Mouse (Mus musculus): ENCODE data around the gene Bfsp2. TPM values are rescaled to one million over a fixed set of nuclear protein-coding genes. Genes with fewer than 3 reads are reported as not detected.

Gene Bfsp2
- polyA plus RNA-seq (2014; fragmentation: Illumina TruSeq; extraction: RNeasy Lipid Tissue Mini Kit (QIAGEN cat#74804); ENCODE audit: low read depth, low replicate concordance), result not detected

DNA sequence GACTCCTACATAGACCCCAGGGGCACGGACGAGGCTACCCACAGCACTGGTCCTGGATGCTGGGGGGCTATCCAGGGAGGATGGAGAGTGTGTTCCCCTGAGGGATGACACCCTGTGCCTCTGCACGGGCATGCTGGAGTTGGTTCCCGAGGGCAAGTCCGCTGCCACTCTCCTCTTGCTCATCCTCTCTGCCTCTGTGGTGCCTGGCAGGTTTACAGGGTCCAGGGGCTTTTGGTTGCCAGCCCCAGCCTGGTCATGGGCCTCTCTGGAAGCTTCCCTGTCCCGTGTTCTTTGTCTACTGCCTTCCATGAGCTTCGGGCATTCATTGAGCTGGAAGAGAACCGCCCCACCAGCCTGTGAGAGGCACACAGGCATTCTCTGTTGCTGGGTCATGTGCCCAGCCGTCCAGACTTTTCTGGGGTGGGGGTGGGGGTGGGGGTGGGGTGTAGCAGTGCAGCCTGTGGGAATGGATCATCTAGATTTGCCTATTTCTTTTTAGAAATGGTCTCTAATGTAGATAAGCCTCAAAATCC is at the start of gene Bfsp2:
Bfsp2 (minus strand) TSS at position 377 of the 533 bp plus-strand sequence.

Other genes with a start within 250 kb of the Bfsp2 start
- 80.1 TPM for gene Trf, start 250.0 kb downstream of the Bfsp2 start, polyA plus RNA-seq (2014; fragmentation: Illumina TruSeq; extraction: RNeasy Lipid Tissue Mini Kit (QIAGEN cat#74804); ENCODE audit: low read depth, low replicate concordance)
- gene 1300017J02Rik, start 175.3 kb downstream of the Bfsp2 start, polyA plus RNA-seq (2014; fragmentation: Illumina TruSeq; extraction: RNeasy Lipid Tissue Mini Kit (QIAGEN cat#74804); ENCODE audit: low read depth, low replicate concordance), result 0.28 TPM
- 14.4 TPM for gene Topbp1, start 175.2 kb downstream of the Bfsp2 start, polyA plus RNA-seq (2014; fragmentation: Illumina TruSeq; extraction: RNeasy Lipid Tissue Mini Kit (QIAGEN cat#74804); ENCODE audit: low read depth, low replicate concordance)
- gene Cdv3, start 114.6 kb downstream of the Bfsp2 start, polyA plus RNA-seq (2014; fragmentation: Illumina TruSeq; extraction: RNeasy Lipid Tissue Mini Kit (QIAGEN cat#74804); ENCODE audit: low read depth, low replicate concordance), result 116 TPM